Mouse (Mus musculus) neural tube, embryonic 11.5 days (tissue): ENCODE results near the gene Med13l. TPM values are rescaled to one million over a fixed set of nuclear protein-coding genes. Genes with fewer than 3 reads are reported as not detected.
A peak's percentile ranks its signal among the peaks of the same experiment; 100 is the strongest.

ENCODE experiments used
- ATAC-seq: fragments of 200-750 bp; cut with Nextera tagmentation; 2 replicates; pipeline ENCODE4 v1.8.0; 2017; ENCODE audit warnings: moderate number of reproducible peaks, mild to moderate bottlenecking, moderate TSS enrichment, moderate library complexity; ENCODE audit not compliant: insufficient read depth, low FRiP score, low TSS enrichment
- DNase-seq: peaks from one replicate; pipeline ENCODE4 v3.0.0-alpha.2; 2015; ENCODE audit warnings: low spot score
- H3K27ac ChIP-seq: fragments of 300-500 bp; sonication (generic); 2 replicates; pipeline ENCODE4 v1.5.1; 2014; ENCODE audit warnings: low read depth, mild to moderate bottlenecking, low read length
- H3K27me3 ChIP-seq: fragments of 300-500 bp; sonication (generic); 2 replicates; pipeline ENCODE4 v1.6.1; 2014; ENCODE audit warnings: mild to moderate bottlenecking, low read length, mixed read lengths; ENCODE audit not compliant: control insufficient read depth, insufficient read depth
- H3K36me3 ChIP-seq: fragments of 300-500 bp; sonication (generic); 2 replicates; pipeline ENCODE4 v1.6.1; 2014; ENCODE audit warnings: mild to moderate bottlenecking, low read length, moderate library complexity, mixed read lengths; ENCODE audit not compliant: control insufficient read depth, insufficient read depth
- H3K4me1 ChIP-seq: fragments of 300-500 bp; sonication (generic); 2 replicates; pipeline ENCODE4 v1.6.1; 2014; ENCODE audit warnings: low read length, mixed read lengths; ENCODE audit not compliant: control insufficient read depth, insufficient read depth
- H3K4me2 ChIP-seq: fragments of 300-500 bp; sonication (generic); 2 replicates; pipeline ENCODE4 v1.6.1; 2014; ENCODE audit warnings: low read depth, mild to moderate bottlenecking, moderate library complexity
- H3K4me3 ChIP-seq: fragments of 300-500 bp; sonication (generic); 2 replicates; pipeline ENCODE4 v1.5.1; 2014; ENCODE audit warnings: low read depth, low read length
- H3K9ac ChIP-seq: fragments of 300-500 bp; sonication (generic); 2 replicates; pipeline ENCODE4 v1.6.1; 2014; ENCODE audit warnings: mild to moderate bottlenecking, low read length
- H3K9me3 ChIP-seq: fragments of 300-500 bp; sonication (generic); 2 replicates; pipeline ENCODE4 v1.6.1; 2016; ENCODE audit warnings: low read length; ENCODE audit not compliant: control insufficient read depth
- WGBS: fragments of 180-500 bp; shearing (Covaris S2); extraction: QIAGEN DNeasy Blood & Tissue Kit; methylation state at CpG from one replicate; pipeline ENCODE4 v1.1.7; 2014; 5-methylcytosine and 5-hydroxymethylcytosine counted together
- polyA plus RNA-seq: library from polyadenylated mRNA; unstranded; fragments of >200 nt; fragmentation: Nextera tagmentation; extraction: Ambion mirVana; gene quantifications from 2 replicates; pipeline ENCODE4 v1.2.1, GENCODE M21; 2014

Gene Med13l
- polyA plus RNA-seq, 1 experiment from 2014 or later, result 14.6 TPM

GRCm38 (mm10) chr5:118591826-118592499 lies 31.5 kb downstream of the Med13l start:
- no peak overlapping the region for H3K27ac ChIP-seq
- no peaks in the 10 kb centered on the region for H3K27me3 ChIP-seq
- DNase-seq (peak; percentile 35), ATAC-seq (no peak)
- peaks cover 27% of the 10 kb centered on the region for H3K4me1 ChIP-seq
- no peak overlapping the region for H3K9ac ChIP-seq
- H3K4me3 ChIP-seq, result no peak overlapping the region
- WGBS, result 42% methylated on average over 11 of the region's 11 CpGs
- H3K4me2 ChIP-seq, result no peak overlapping the region
- no peaks in the 10 kb centered on the region for H3K36me3 ChIP-seq
- no peaks in the 10 kb centered on the region for H3K9me3 ChIP-seq

- Histone ChIP-seq H3K36me3 (no peaks in the 10 kb centered on the region), H3K4me2 (no peak overlapping the region), H3K4me3 (no peak overlapping the region), H3K27ac (no peak overlapping the region), H3K27me3 (no peaks in the 10 kb centered on the region), H3K9me3 (no peaks in the 10 kb centered on the region), H3K4me1 (peaks cover 12% of the 10 kb centered on the region), H3K9ac (no peak overlapping the region)
- ATAC-seq (no peak), DNase-seq (no peak)
- 66% methylated on average over 14 of the region's 14 CpGs for WGBS
Measured at GRCm38 (mm10) chr5:118594470-118595236, 34.2 kb downstream of the Med13l start.

- Histone ChIP-seq H3K27me3 (no peaks in the 10 kb centered on the region), H3K9ac (no peak overlapping the region), H3K27ac (no peak overlapping the region), H3K9me3 (no peaks in the 10 kb centered on the region), H3K4me3 (no peak overlapping the region), H3K36me3 (no peaks in the 10 kb centered on the region), H3K4me2 (no peak overlapping the region), H3K4me1 (peaks cover 17% of the 10 kb centered on the region)
- 81% methylated on average over 5 of the region's 5 CpGs for WGBS
- ATAC-seq (no peak), DNase-seq (no peak)
Measured at GRCm38 (mm10) chr5:118595901-118596300, 35.4 kb downstream of the Med13l start.

- 74% methylated on average over 15 of the region's 15 CpGs for WGBS
Measured at GRCm38 (mm10) chr5:118596452-118597092, 36.1 kb downstream of the Med13l start.

GRCm38 (mm10) chr5:118598601-118599000 lies 38.1 kb downstream of the Med13l start:
- DNase-seq (no peak), ATAC-seq (no peak)
- peaks cover 9% of the 10 kb centered on the region for H3K4me1 ChIP-seq
- no peaks in the 10 kb centered on the region for H3K9me3 ChIP-seq
- no peak overlapping the region for H3K9ac ChIP-seq
- no peak overlapping the region for H3K27ac ChIP-seq
- no peaks in the 10 kb centered on the region for H3K36me3 ChIP-seq
- H3K4me3 ChIP-seq, result no peak overlapping the region
- no peak overlapping the region for H3K4me2 ChIP-seq
- 76% methylated on average over 6 of the region's 6 CpGs for WGBS
- H3K27me3 ChIP-seq, result no peaks in the 10 kb centered on the region

More at GRCm38 (mm10) chr5:118596452-118597092, 36.1 kb downstream of the Med13l start:
- Histone ChIP-seq H3K27me3 (no peaks in the 10 kb centered on the region), H3K4me3 (no peak overlapping the region), H3K27ac (no peak overlapping the region), H3K36me3 (no peaks in the 10 kb centered on the region), H3K4me1 (peaks cover 10% of the 10 kb centered on the region), H3K9ac (no peak overlapping the region), H3K4me2 (no peak overlapping the region), H3K9me3 (no peaks in the 10 kb centered on the region)
- DNase-seq (no peak), ATAC-seq (no peak)

GRCm38 (mm10) chr5:118601452-118601851 lies 41.0 kb downstream of the Med13l start:
- Histone ChIP-seq H3K9ac (no peak overlapping the region), H3K4me3 (no peak overlapping the region), H3K4me2 (no peak overlapping the region), H3K4me1 (peaks cover 13% of the 10 kb centered on the region), H3K9me3 (no peaks in the 10 kb centered on the region), H3K27me3 (no peaks in the 10 kb centered on the region), H3K27ac (no peak overlapping the region), H3K36me3 (no peaks in the 10 kb centered on the region)
- WGBS, result 75% methylated on average over 4 of the region's 4 CpGs
- ATAC-seq (no peak), DNase-seq (no peak)

- Histone ChIP-seq H3K27me3 (no peaks in the 10 kb centered on the region), H3K36me3 (no peaks in the 10 kb centered on the region), H3K9me3 (no peaks in the 10 kb centered on the region), H3K9ac (no peak overlapping the region), H3K4me2 (no peak overlapping the region), H3K4me1 (peaks cover 15% of the 10 kb centered on the region), H3K4me3 (no peak overlapping the region), H3K27ac (no peak overlapping the region)
- no peak for ATAC-seq
- WGBS, result 73% methylated on average over 7 of the region's 7 CpGs
- DNase-seq, result no peak
Measured at GRCm38 (mm10) chr5:118602706-118603105, 42.2 kb downstream of the Med13l start.

- Histone ChIP-seq H3K4me2 (no peak overlapping the region), H3K27ac (no peak overlapping the region), H3K4me1 (peaks cover 9% of the 10 kb centered on the region), H3K4me3 (no peak overlapping the region), H3K9ac (no peak overlapping the region), H3K36me3 (no peaks in the 10 kb centered on the region), H3K27me3 (no peaks in the 10 kb centered on the region), H3K9me3 (no peaks in the 10 kb centered on the region)
- 83% methylated on average over 11 of the region's 11 CpGs for WGBS
- no peak for DNase-seq
- no peak for ATAC-seq
Measured at GRCm38 (mm10) chr5:118605424-118606067, 45.1 kb downstream of the Med13l start.
